Mouse (Mus musculus): ENCODE measurements around the gene Slc7a8.

The Slc7a8 gene

DNA sequence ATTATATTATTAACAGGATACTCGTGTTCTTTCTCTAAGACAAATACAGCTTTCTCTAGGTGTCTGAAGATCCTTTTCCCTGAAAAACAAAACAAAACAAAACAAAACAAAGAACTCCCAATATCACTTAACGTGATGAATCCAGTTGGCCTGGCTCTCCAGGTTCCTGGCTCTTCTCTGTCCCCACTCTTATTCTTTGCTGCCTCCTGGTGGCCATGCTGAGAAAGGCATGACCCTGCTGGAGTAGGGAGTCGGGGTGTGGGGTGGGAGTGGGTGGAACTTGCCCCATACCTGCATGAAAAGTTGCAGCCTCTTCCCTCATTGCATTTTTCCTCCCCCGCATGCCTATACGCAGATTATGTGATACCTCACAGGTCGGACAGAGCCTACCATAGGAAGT, 80.4 kb downstream of the Slc7a8 start:
- DNase-seq (ENCODE audit: low spot score in 2 of 2) = peak; percentile 59 to 72

DNA sequence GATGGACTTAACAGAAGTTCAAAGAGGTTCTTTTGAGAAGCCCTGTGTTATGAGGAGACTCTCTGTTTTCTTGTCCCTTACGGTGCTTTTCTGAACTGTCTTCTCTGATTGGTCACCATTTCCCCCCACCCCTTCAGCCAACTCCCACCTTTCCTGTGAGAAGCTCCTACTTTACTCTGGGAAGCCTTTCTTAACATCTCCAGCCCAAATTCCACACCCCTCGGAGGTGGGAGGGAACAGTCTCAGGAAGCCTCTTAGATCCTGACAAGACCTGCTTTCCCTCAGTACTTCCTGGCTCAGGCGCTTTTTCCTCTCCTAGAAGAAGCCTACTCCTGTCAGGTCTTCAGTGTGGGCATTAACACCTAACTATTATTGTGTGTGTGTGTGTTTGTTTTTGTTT, 82.2 kb downstream of the Slc7a8 start:
- DNase-seq (ENCODE audit: low spot score in 2 of 2) = no peak

DNA sequence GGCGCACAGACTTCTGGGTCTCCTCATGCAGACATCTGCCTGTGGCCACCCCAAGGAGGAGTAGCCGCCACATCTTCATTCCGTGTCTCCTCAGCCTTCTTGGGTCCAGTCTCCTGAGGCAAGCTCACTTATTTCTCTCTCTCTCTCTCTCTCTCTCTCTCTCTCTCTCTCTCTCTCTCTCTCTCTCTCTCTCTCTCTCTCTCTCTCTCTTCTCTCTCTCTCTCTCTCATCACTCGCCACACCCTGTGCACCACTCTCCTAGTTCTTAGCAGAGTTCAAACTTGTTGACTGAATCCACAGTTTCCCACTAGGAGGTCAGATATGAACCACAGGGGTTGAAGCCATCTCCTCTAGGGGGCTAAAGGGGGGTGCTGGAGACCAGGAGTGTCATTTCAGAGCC, 83.0 kb downstream of the Slc7a8 start, which contains the start of gene Gm29776:
Gm29776 (minus strand) TSS at position 101 of the 400 bp plus-strand sequence.
- no peak for DNase-seq (ENCODE audit: low spot score in 2 of 2)

DNA sequence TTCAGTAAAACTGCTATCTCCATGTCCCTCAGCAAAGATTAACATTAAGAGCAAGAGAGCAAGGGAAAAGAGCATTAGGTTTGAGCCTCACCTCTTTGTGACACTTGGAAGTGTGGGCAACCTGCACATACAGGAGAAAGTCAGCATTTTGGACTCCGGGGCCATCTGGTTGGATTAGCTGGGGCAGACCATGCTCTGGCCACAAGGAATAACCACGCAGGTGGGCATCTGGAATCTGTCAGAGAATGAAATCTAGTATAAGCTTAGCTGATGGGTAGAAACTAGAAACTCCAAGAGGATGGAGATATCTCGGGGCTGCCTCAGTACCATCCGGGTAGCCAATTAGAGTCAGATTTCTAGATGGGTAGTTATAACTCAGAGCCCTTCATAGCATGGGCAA, 85.0 kb downstream of the Slc7a8 start:
- DNase-seq (ENCODE audit: low spot score in 2 of 2) = no peak

DNA sequence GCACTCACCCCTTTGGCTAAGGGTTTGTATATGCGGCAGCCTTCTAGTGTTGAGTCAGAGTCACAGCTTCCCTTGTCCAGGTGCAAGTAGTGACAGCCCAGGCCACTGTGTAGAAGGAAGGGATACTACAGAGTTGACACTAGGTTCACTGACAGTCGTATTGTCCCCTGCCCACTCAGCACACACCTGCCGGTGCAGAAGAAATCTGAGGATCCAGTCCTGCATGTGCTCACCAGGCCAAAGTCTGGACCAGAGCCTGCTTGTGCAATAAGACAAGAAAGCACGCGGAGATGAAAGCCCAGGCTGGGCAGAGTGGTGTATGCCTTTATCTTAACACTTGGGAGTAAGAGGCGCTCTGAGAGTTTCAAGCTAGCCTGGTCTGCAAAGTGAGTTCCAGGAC, 86.7 kb downstream of the Slc7a8 start:
- no peak for DNase-seq (ENCODE audit: low spot score in 2 of 2)

DNA sequence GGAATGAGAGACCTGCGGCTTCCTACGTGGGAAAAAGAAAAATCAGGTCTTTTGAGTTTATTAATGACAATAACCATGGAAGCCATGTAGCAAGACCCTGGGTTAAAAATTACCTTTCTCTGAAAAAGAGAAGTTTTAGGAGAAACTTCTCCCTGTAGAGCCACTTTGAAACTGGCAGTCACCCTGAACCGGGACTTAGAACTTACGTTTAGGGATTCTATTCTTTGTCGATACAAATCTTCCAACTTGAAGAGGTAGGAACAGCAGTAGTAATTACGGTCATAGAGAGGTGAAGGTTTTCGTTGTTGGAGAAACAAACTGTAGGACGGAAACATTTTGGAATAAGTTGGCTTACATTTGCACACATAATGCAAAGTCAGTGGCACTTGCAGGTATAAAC, 94.5 kb downstream of the Slc7a8 start:
- no peak for DNase-seq (ENCODE audit: low spot score in 2 of 2)

DNA sequence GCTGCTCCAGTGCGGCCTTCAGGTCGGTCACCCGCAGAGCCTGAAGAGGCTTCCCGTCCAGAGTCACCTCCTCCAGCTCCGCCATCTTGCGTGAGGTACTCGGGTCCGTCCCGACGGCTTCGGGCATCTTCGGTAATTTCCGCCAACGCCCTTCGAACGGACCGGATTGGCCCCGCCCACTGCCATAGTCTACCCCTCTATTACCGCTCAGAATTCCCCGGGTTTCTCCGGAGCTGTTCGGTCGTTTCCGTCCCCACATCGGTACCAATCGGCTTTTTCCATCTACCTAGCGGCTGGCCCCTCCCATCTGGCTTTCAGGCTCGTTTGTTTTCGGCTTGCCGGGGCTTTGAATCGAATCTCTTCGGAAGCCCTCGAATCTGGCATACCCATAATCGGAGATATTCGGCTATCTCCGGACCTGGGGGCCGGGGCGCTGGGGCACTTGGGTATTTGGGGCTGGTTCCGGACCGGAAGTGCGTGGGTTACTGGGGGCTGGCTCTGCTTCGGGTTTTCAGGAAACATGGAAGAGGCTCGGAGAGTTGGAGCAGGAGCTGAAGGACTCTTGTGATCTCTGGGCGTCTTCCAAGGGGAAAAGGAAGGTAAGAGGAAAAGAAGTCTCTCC, 95.1 kb downstream of the Slc7a8 start, which contains the start of gene Acin1:
Acin1 (minus strand) TSS at position 410 of the 622 bp plus-strand sequence.
- peak; percentile 100 for DNase-seq (ENCODE audit: low spot score in 2 of 2)

DNA sequence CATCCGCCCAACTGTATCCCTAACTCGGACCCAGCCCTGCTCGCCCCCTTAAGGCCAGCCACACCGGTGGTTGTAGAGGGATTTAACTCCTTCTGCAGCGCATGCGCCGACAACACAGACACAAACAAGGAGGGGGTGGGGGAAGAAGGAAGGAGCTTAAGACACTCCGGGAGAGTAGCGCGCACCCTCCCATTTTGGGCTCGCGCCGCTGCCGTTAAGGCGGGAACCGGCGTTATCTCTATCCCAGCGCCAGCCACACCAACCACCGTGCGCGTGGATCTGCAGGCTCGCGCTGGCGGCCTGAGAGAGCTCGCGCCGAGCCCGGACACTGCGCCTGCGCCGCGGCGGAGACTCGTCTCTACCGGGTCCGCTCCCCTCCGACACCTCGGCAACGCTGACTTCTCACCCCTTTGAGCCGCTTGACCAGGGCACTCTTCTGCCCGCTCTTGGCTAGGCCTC, 95.7 kb downstream of the Slc7a8 start, which contains the start of gene 1700123O20Rik:
1700123O20Rik (plus strand) TSS at position 154 of the 459 bp plus-strand sequence.
- DNase-seq (ENCODE audit: low spot score in 2 of 2) = no peak

DNA sequence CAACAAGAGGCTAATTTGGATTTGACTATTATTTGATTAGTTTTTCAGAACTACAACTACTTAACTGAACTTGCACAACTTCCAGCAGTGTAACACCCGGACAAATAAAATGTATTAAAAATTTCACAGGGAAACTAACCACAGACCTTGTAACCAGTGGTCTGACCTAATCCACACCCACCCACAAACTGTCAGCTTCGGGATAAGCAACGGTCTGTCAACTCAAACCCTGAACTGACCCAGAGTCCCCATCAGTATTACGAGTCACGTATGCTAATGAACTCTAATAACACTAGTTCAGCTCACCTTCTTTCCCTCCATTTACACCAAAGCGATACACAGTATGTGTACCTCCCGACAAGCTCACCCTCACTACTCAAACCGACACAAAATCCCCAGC, 96.3 kb downstream of the Slc7a8 start:
- no peak for DNase-seq (ENCODE audit: low spot score in 2 of 2)

DNA sequence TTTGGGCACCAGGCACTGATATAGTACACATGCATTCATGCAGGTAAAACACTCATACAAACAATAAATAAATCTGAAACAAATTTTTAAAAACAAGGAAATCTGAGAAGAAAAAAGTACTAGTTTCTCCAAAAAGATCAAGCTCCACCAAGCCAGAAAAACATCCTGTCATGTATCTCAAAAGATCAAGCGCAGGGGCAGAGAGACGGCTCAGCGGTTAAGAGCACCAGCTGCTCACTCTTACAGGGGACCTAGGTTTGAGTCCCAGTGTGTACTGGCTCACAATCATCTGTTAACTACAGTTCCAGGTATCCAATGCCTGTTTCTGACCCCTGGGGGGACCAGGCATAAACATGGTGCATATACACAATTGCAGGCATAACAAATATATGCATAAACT, 99.3 kb downstream of the Slc7a8 start:
- DNase-seq (ENCODE audit: low spot score in 2 of 2) = no peak

DNA sequence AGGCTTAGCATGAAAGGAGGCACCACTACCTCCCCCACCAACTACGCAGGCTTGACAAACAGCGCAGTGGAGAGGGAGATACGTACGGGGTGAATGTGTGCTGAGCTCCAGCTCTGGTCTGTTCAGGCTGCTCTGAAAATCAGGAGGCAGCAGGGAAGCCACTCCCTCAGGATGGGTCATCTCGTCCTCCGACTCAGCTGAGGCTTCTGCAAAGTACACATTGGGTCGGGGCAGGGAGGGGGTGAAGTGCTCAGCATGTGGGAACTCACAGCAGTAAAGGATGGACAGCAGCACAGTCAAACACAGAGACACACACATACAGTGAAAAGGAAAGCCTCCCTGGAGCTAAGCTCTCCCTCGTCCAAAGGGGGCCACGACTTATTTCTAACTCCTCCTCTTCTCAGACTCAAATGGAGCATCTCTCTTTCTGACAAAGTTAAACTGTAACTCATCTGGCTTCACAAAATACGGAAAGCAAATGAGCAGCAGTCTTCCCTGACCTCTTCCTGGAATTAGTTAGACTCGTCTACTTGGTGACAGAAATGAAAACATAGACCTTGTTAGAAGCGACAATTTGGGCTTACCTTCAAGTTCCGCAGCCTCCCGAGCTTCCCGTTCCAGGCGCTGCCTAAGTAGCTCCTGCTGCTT, 103.0 kb downstream of the Slc7a8 start:
- DNase-seq (ENCODE audit: low spot score in 2 of 2) = no peak

DNA sequence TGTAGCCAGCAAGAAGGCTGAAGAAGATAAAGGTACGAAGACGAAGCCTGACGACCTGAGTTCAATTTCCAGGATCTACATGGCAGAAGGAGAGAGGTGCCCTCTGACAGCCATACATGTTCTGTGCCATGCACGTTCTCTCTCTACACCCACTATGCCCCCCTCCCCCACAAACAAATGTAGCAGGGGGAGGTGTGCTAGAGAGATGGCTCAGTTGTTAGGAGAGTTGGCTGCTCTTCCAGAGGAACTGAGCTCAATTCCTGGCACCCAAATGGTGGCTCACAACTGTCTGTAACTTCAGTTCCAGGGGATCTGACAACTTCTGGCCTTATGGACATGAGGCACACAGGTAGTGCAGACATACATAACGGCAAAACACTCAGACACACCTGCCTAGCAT, 105.5 kb downstream of the Slc7a8 start:
- DNase-seq (ENCODE audit: low spot score in 2 of 2) = no peak

DNA sequence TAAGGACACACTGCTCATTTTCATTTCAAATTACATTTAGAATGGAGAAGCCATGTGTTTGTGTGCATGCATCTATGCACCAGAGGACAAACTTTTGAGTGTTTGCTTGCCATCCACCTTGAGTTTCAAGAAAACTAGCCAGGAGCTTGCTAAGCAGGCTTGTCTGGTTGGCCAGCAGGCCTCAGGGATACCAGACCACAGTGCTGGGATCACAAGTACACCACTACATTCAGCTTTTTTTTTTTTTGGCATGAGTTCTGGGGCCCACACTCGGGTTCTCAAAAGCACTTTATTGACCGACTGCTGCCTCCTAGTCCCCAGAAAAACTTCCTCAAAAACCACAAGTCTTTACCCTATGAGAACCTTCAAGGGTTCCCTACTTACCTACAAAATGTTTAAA, 107.4 kb downstream of the Slc7a8 start:
- no peak for DNase-seq (ENCODE audit: low spot score in 2 of 2)
